Mouse (Mus musculus): ENCODE results near the gene Omt2b.
"Not testable (repeated sequence)": the region's sequence is repeated elsewhere in the genome, so short reads cannot be mapped to it uniquely, and the experiment has no call there.

Gene Omt2b

GRCm38 (mm10) chr9:78327289-78327688 lies at the start of gene Omt2b:
Gene Omt2b, plus strand, starts transcription at chr9:78327589.
- DNase-seq (ENCODE audit: low spot score), result not testable (repeated sequence)

GRCm38 (mm10) chr9:78282002-78282711 lies 45.2 kb upstream of the Omt2b start:
- DNase-seq (ENCODE audit: low spot score), result peak; percentile 85

GRCm38 (mm10) chr9:78289063-78289462 lies 38.3 kb upstream of the Omt2b start:
- not testable (repeated sequence) for DNase-seq (ENCODE audit: low spot score)

- not testable (repeated sequence) for DNase-seq (ENCODE audit: low spot score)
Observed at GRCm38 (mm10) chr9:78289723-78290122, 37.7 kb upstream of the Omt2b start, which contains the start of gene Gm10639. Gene Gm10639, plus strand, starts transcription at chr9:78289923.

- DNase-seq (ENCODE audit: low spot score), result not testable (repeated sequence)
Observed at GRCm38 (mm10) chr9:78292462-78292861, 34.9 kb upstream of the Omt2b start.

- not testable (repeated sequence) for DNase-seq (ENCODE audit: low spot score)
Observed at GRCm38 (mm10) chr9:78293683-78294082, 33.7 kb upstream of the Omt2b start.

GRCm38 (mm10) chr9:78294781-78295180 lies 32.6 kb upstream of the Omt2b start:
- DNase-seq (ENCODE audit: low spot score), result not testable (repeated sequence)

- DNase-seq (ENCODE audit: low spot score), result peak; percentile 57
Observed at GRCm38 (mm10) chr9:78296089-78296488, 31.3 kb upstream of the Omt2b start.

GRCm38 (mm10) chr9:78298232-78298631 lies 29.2 kb upstream of the Omt2b start:
- no peak for DNase-seq (ENCODE audit: low spot score)

GRCm38 (mm10) chr9:78299143-78299542 lies 28.2 kb upstream of the Omt2b start:
- not testable (repeated sequence) for DNase-seq (ENCODE audit: low spot score)

- DNase-seq (ENCODE audit: low spot score), result not testable (repeated sequence)
Observed at GRCm38 (mm10) chr9:78308122-78308521, 19.3 kb upstream of the Omt2b start.

GRCm38 (mm10) chr9:78314696-78315095 lies 12.7 kb upstream of the Omt2b start, which contains the start of gene Omt2a:
Gene Omt2a, minus strand, starts transcription at chr9:78314796.
- no peak for DNase-seq (ENCODE audit: low spot score)

- DNase-seq (ENCODE audit: low spot score), result no peak
Observed at GRCm38 (mm10) chr9:78319499-78319898, 7.9 kb upstream of the Omt2b start.

GRCm38 (mm10) chr9:78337050-78337449 lies 9.7 kb downstream of the Omt2b start:
- DNase-seq (ENCODE audit: low spot score), result not testable (repeated sequence)

- peak; percentile 18 for DNase-seq (ENCODE audit: low spot score)
Observed at GRCm38 (mm10) chr9:78340324-78340723, 12.9 kb downstream of the Omt2b start.

- DNase-seq (ENCODE audit: low spot score), result not testable (repeated sequence)
Observed at GRCm38 (mm10) chr9:78342494-78342893, 15.1 kb downstream of the Omt2b start.

- not testable (repeated sequence) for DNase-seq (ENCODE audit: low spot score)
Observed at GRCm38 (mm10) chr9:78343055-78343454, 15.7 kb downstream of the Omt2b start.

- DNase-seq (ENCODE audit: low spot score), result not testable (repeated sequence)
Observed at GRCm38 (mm10) chr9:78345235-78345634, 17.8 kb downstream of the Omt2b start.

- DNase-seq (ENCODE audit: low spot score), result no peak
Observed at GRCm38 (mm10) chr9:78347004-78347403, 19.6 kb downstream of the Omt2b start.

- DNase-seq (ENCODE audit: low spot score), result not testable (repeated sequence)
Observed at GRCm38 (mm10) chr9:78348206-78349004, 21.0 kb downstream of the Omt2b start.

- not testable (repeated sequence) for DNase-seq (ENCODE audit: low spot score)
Observed at GRCm38 (mm10) chr9:78349141-78349540, 21.8 kb downstream of the Omt2b start.

GRCm38 (mm10) chr9:78350007-78350406 lies 22.6 kb downstream of the Omt2b start:
- DNase-seq (ENCODE audit: low spot score), result not testable (repeated sequence)
